Comparison of ENCODE assay signal across 26 mouse cellular contexts in the genomic region with DNA sequence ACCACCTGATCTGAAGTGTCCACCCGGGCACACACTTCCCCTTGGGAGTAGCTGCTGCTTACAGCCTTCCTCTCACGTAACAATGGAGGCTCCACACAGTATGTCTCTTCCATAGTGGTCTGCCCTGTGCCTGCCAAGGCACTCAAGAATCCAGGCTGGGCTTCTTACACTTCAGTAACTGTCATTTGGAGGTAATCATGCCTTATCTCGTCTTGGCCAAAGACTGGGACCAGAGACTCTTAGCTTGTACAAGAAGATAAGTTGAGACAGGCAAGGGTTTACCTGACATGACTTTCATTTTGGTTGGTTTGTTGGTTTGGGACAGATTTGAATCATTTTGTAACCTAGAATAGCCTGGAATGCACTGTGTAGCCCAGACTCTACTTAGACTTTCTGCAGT. TPM values are rescaled to one million over a fixed set of nuclear protein-coding genes. Genes with fewer than 3 reads are reported as not detected.
"Had no signal": no experiment of that assay in that cellular context is flagged by ENCODE, and none has a peak within 500 bp of the region (broad histone marks: within the 10 kb centered on the region; RNA-seq: fewer than 3 reads in every experiment).

No protein-coding gene starts in this region.

- DNase-seq: kidney, adult 2 months; kidney, postnatal 25 days; layer of hippocampus, adult 9-11 months; lung, embryonic 14.5 days; right cerebral cortex, adult 18-20 months; right cerebral cortex, postnatal 25 days; spleen, adult 18-20 months; thymus, postnatal 36 days had no signal

- H3K27me3 ChIP-seq: midbrain, embryonic 13.5 days; stomach, embryonic 15.5 days had no signal

- H3K4me3 ChIP-seq: layer of hippocampus, adult 2 months; limb, embryonic 10.5 days; limb, embryonic 13.5 days; midbrain, embryonic 13.5 days; stomach, embryonic 15.5 days had no signal

- H3K4me2 ChIP-seq: limb, embryonic 13.5 days; lung, embryonic 14.5 days; midbrain, embryonic 13.5 days; stomach, embryonic 15.5 days had no signal

- H3K27ac ChIP-seq: kidney, postnatal 0 days; layer of hippocampus, adult 2 months; limb, embryonic 10.5 days; limb, embryonic 13.5 days; midbrain, embryonic 13.5 days; stomach, embryonic 15.5 days had no signal

- H3K4me1 ChIP-seq: limb, embryonic 10.5 days; limb, embryonic 13.5 days; midbrain, embryonic 13.5 days; stomach, embryonic 15.5 days had no signal

- H3K9ac ChIP-seq: limb, embryonic 13.5 days; lung, embryonic 14.5 days; midbrain, embryonic 13.5 days; stomach, embryonic 15.5 days had no signal

- H3K36me3 ChIP-seq: limb, embryonic 10.5 days; limb, embryonic 13.5 days; midbrain, embryonic 13.5 days; stomach, embryonic 15.5 days had no signal

- H3K9me3 ChIP-seq: limb, embryonic 10.5 days; limb, embryonic 13.5 days; midbrain, embryonic 13.5 days; stomach, embryonic 15.5 days had no signal

- ATAC-seq: intestine, postnatal 0 days; lung, postnatal 0 days; midbrain, embryonic 13.5 days had no signal

RNA-seq across cellular contexts. Expression of a gene that starts 13.5 kb away (rescaled TPM):
- total RNA-seq: layer of hippocampus, adult 2 months; layer of hippocampus, postnatal 25 days; left cerebral cortex, adult 18-20 months; left cerebral cortex, postnatal 25 days; liver, adult 2 months; midbrain, postnatal 0 days had no signal
- polyA plus RNA-seq: intestine, embryonic 14.5 days; intestine, postnatal 0 days; kidney, embryonic 14.5 days; kidney, postnatal 0 days; large intestine, adult 2 months; limb, embryonic 10.5 days; liver, adult 2 months; midbrain, postnatal 0 days; neural tube, embryonic 11.5 days; neural tube, embryonic 14.5 days had no signal
